Mouse (Mus musculus) urinary bladder, postnatal 10 days (tissue): Measurements from ENCODE around the gene Stx12.

Source experiments
- DNase-seq: peaks from one replicate; pipeline ENCODE4 v3.0.0; 2022; ENCODE audit warnings: low spot score

Gene Stx12

GRCm38 (mm10) chr4:132863012-132863411, 21.3 kb downstream of the Stx12 start:
- DNase-seq = no peak

GRCm38 (mm10) chr4:132860880-132861279, 23.4 kb downstream of the Stx12 start:
- no peak for DNase-seq

- no peak for DNase-seq
Observed at GRCm38 (mm10) chr4:132843705-132844071, 40.6 kb downstream of the Stx12 start.

GRCm38 (mm10) chr4:132842970-132843704, 41.2 kb downstream of the Stx12 start, which contains the start of gene Ppp1r8:
Ppp1r8 (minus strand) TSS chr4:132843169.
- peak; percentile 63 for DNase-seq

GRCm38 (mm10) chr4:132842281-132842906, 41.9 kb downstream of the Stx12 start:
- no peak for DNase-seq

- DNase-seq = no peak
Observed at GRCm38 (mm10) chr4:132841493-132841892, 42.8 kb downstream of the Stx12 start.

- no peak for DNase-seq
Observed at GRCm38 (mm10) chr4:132823614-132824366, 60.5 kb downstream of the Stx12 start.

- DNase-seq = no peak
Observed at GRCm38 (mm10) chr4:132818442-132818841, 65.9 kb downstream of the Stx12 start.

GRCm38 (mm10) chr4:132816855-132817254, 67.5 kb downstream of the Stx12 start:
- no peak for DNase-seq

- no peak for DNase-seq
Observed at GRCm38 (mm10) chr4:132816404-132816803, 67.9 kb downstream of the Stx12 start.

GRCm38 (mm10) chr4:132809621-132810020, 74.7 kb downstream of the Stx12 start:
- DNase-seq = no peak

- no peak for DNase-seq
Observed at GRCm38 (mm10) chr4:132807771-132808641, 76.3 kb downstream of the Stx12 start.

- DNase-seq = no peak
Observed at GRCm38 (mm10) chr4:132806620-132807191, 77.6 kb downstream of the Stx12 start.

GRCm38 (mm10) chr4:132805599-132806197, 78.6 kb downstream of the Stx12 start:
- DNase-seq = no peak

- no peak for DNase-seq
Observed at GRCm38 (mm10) chr4:132805146-132805545, 79.2 kb downstream of the Stx12 start.

- DNase-seq = no peak
Observed at GRCm38 (mm10) chr4:132804331-132804730, 80.0 kb downstream of the Stx12 start.

GRCm38 (mm10) chr4:132803876-132804275, 80.4 kb downstream of the Stx12 start:
- DNase-seq = no peak
